Mouse (Mus musculus) CD4-positive helper T cell, adult 2 months (primary cell): ENCODE measurements around the gene Ndufb5.
"Not testable (repeated sequence)": the region's sequence is repeated elsewhere in the genome, so short reads cannot be mapped to it uniquely, and the experiment has no call there.

Experiments
- DNase-seq: peaks from one replicate; pipeline ENCODE4 v3.0.0-alpha.2; 2012; ENCODE audit warnings: low read depth, missing footprints, low spot score

Gene Ndufb5

DNA sequence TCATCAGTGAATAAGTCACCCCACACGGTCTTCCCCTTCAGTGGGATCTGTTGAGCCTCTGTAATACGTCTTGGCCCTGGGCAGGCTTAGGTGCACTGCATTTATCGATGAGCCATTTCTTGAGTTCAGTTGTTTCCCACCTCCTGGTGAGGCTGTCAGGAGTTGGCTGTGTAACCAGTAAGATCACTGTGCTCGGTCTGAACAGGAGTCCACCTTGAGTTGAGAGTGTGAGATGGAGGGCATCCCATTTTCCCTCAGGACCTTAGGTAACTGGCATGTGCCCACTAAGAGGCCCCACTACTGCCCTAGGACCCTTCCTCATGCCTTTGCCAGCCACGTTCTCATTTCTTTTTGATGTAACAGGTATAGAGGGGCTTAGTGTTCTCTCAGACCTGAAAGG, 10.8 kb upstream of the Ndufb5 start:
- DNase-seq, result no peak

- no peak for DNase-seq
Measured at GRCm38 (mm10) chr3:32727861-32728260, 8.9 kb upstream of the Ndufb5 start.

- DNase-seq, result no peak
Measured at GRCm38 (mm10) chr3:32737172-32737655, 424 bp downstream of the Ndufb5 start, which contains the start of gene Mrpl47. TSS of gene Mrpl47 (minus strand) at chr3:32737605.

- DNase-seq, result no peak
Measured at GRCm38 (mm10) chr3:32738549-32738948, 1.8 kb downstream of the Ndufb5 start.

DNA sequence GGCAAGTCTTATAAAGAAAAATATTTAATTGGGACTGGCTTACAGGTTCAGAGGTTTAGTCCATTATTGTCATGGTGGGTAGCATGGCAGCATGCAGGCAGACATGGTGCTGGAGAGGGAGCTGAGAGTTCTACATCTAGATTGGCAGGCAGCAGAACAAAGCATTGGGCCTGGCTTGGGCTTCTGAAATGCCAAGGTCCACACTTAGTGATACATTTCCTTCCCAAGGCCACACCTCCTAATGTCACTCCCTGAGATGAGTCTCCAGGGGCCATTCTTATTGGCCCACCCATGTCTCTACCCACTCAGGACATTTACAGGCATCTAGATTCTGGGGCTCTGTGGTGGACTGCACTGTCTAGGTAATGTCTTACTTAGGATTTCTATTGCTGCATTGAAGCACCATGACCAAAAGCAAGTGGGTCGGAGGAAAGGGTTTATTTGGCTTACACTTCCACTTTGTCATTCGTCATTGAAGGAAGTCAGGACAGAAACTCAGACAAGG, 5.5 kb downstream of the Ndufb5 start:
- no peak for DNase-seq

DNA sequence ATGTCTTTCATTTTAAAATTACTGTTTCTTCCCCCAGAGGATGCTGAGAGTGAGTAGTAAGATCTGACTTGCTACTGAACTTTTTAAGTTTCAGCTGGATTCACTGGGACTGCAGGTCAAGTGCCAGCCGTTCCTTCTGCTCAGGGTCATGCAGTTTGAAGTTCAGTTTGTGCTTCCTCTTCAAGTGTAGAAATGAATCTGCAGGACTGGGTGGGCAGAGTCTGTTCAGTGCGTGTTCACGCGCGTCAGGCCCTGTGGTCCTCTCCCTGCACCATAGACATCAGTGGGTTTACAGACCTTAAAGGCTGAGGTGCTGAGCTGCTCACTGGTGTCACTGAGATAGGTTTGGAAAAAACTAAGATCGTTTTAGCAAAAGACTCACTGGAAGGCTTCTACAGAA, 8.2 kb downstream of the Ndufb5 start:
- DNase-seq, result no peak

- not testable (repeated sequence) for DNase-seq
Measured at GRCm38 (mm10) chr3:32745426-32745825, 8.6 kb downstream of the Ndufb5 start.

DNA sequence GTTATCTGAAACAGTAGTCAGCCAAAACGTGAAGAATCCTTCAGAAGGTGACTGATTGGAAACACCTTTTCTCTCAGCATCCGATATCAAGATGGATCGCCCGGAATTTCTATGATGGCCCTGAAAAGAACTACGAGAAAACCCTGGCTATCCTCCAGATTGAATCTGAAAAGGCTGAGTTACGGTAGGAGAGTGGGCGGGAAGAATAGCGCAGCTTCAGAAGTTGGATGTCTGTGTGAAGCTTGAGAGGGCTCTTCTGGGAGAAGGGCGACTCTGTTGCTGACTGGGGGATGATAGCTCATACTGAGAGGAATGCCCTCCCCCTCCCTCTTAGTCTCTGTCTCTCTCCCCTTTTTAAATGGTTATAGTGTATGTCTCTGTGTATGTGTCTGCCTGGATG, 11.6 kb downstream of the Ndufb5 start:
- no peak for DNase-seq

DNA sequence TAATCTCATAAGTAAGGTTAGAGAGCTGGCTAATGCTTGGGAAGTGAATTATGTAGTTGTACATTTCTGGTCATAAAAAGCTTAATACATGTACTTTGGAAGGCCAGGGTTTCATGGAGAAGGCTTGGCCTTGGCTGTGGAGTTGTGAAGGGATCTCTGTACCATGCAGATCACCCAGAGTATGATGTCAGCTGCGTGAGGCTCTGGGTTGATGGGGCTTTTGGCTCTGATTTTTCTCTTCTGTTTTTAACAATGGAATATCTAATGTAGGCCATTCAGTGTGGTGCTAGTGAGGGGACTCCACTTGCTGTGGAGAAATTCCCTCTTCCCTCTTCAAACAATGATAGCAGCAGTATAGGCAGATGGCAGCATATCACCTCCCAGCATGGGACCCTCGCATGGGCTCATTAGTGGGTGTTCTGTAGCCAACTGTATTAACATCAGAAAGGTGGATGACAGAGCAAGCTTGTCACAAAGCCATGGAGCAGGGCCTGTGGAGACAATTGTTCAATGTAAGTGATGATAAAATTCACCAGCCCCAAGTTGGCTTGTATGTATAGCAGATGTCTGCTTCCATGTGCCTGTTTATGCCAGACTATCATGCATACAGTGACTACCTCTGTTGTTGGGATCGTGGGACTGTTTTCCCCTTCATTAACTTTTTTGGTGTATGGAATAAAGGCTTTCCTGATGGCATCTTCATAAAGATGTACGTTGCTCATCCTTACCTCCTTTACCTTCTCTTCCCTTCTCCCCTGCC, 13.2 kb downstream of the Ndufb5 start:
- DNase-seq, result no peak

DNA sequence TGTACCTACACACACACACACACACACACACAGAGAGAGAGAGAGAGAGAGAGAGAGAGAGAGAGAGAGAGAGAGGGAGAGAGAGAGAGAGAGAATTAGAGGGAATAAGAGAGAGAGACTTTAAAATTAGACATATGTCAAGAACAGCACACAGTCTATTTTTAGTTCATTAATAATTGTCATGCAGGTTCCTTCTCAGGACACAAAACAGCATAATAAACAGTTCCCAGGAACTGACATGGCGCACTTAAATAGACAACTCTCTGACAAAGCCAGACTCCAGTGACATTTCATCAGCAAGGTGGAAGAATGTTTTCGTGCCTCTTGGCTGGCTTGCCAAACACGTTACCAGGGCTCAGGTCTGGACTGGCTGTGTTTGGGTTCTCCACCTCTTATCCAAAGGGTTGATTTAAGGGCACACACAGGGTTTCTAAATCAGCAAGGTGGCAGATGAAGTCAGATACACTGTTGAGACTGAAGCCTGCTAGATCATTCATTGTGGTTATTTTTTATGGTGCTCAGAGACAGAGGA, 17.7 kb downstream of the Ndufb5 start:
- DNase-seq, result no peak

GRCm38 (mm10) chr3:32759212-32759611, 22.4 kb downstream of the Ndufb5 start:
- DNase-seq, result no peak

GRCm38 (mm10) chr3:32762962-32763361, 26.2 kb downstream of the Ndufb5 start:
- DNase-seq, result no peak

GRCm38 (mm10) chr3:32763902-32764301, 27.1 kb downstream of the Ndufb5 start:
- DNase-seq, result no peak

DNA sequence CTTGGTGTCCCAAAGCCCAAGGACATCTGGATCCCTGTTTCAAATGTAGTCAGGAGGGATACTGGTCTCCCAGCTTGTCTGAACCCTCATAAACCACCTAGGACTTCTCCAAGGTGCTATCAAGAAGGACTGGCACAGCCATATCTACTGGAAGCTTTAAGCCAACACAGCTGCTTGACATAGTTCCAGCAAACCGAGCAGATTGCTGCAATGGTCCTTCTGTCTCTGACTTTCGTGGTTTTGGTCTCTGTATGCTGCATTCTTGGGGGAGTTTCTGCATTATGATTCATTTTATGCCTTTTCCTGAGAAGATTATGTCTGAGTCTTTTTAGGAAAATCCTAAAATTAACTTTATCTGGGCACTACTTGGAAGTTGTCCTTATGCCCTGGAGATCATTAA, 34.0 kb downstream of the Ndufb5 start:
- DNase-seq, result no peak
